ENCODE assay signal across 9 mouse cellular contexts in genomic region chr1:64795284-64796040, GRCm38 (mm10). TPM values are rescaled to one million over a fixed set of nuclear protein-coding genes. Genes with fewer than 3 reads are reported as not detected.
DNase-seq lines count a peak whose midpoint lies in the region; ATAC-seq and TF ChIP-seq lines count a peak whose summit lies in the region.
"Had no signal": no experiment of that assay in that cellular context is flagged by ENCODE, and none has a peak within 500 bp of the region (broad histone marks: within the 10 kb centered on the region; RNA-seq: fewer than 3 reads in every experiment).

No protein-coding gene starts in this region.

- H3K4me1 ChIP-seq in liver, adult 2 months (ENCODE audit: control insufficient read depth, insufficient read depth, low read length), result peaks cover 23% of the 10 kb centered on the region
- H3K4me1 ChIP-seq in liver, embryonic 12.5 days, result peaks cover 33% of the 10 kb centered on the region
- H3K4me1 ChIP-seq in heart, embryonic 16.5 days (ENCODE audit: control insufficient read depth, insufficient read depth, low read length), result peaks cover 38% of the 10 kb centered on the region
- H3K4me1 ChIP-seq in stomach, postnatal 0 days (replicated peaks; ENCODE audit: control insufficient read depth, insufficient read depth), result 0 out of 2 replicates have a peak, but pooled peaks cover 2% of the 10 kb centered on the region

- H3K4me2 ChIP-seq in liver, embryonic 12.5 days, result no peak overlapping the region
- no peak overlapping the region for H3K4me2 ChIP-seq in heart, embryonic 16.5 days (ENCODE audit: low read depth, low read length)
- H3K4me2 ChIP-seq in stomach, postnatal 0 days (replicated peaks; ENCODE audit: low read depth), result no peak overlapping the region

- H3K9ac ChIP-seq in liver, adult 2 months (ENCODE audit: low read depth, low read length), result no peak overlapping the region
- no peak overlapping the region for H3K9ac ChIP-seq in liver, embryonic 12.5 days
- no peak overlapping the region for H3K9ac ChIP-seq in heart, embryonic 16.5 days (ENCODE audit: low read length)
- no peak overlapping the region for H3K9ac ChIP-seq in stomach, postnatal 0 days (ENCODE audit: low read length)

- TF ChIP-seq EP300 in stomach, postnatal 0 days (optimal IDR thresholded peaks at IDR 0.05), result no peak

- WGBS in liver, adult 2 months, result 62% methylated on average over 8 of the region's 8 CpGs
- 71% methylated on average over 8 of the region's 8 CpGs for WGBS in liver, embryonic 12.5 days (ENCODE audit: insufficient replicate concordance)
- 61% methylated on average over 8 of the region's 8 CpGs for WGBS in heart, embryonic 16.5 days
- WGBS in stomach, postnatal 0 days, result 54% methylated on average over 8 of the region's 8 CpGs

- H3K4me3 ChIP-seq in liver, adult 2 months (ENCODE audit: insufficient read depth, low read depth, low read length), result no peak overlapping the region
- H3K4me3 ChIP-seq in liver, embryonic 12.5 days, result no peak overlapping the region
- H3K4me3 ChIP-seq in heart, embryonic 16.5 days (ENCODE audit: low read length), result no peak overlapping the region
- H3K4me3 ChIP-seq in stomach, postnatal 0 days (ENCODE audit: low read depth, low read length), result no peak overlapping the region

- no peak for ATAC-seq in liver, embryonic 12.5 days
- no peak for ATAC-seq in heart, embryonic 16.5 days (replicated peaks; ENCODE audit: extremely low read depth, insufficient read depth, low FRiP score)
- peak; percentile 81 for ATAC-seq in stomach, postnatal 0 days (ENCODE audit: low FRiP score, low TSS enrichment)
- ATAC-seq in frontal cortex, adult (ENCODE audit: low TSS enrichment), result no peak

- H3K27ac ChIP-seq in liver, adult 2 months (replicated peaks; ENCODE audit: insufficient read depth, low read depth, low read length), result no peak overlapping the region
- H3K27ac ChIP-seq in liver, embryonic 12.5 days, result no peak overlapping the region
- H3K27ac ChIP-seq in heart, embryonic 16.5 days (ENCODE audit: low read length), result peak overlapping the region; percentile 17
- H3K27ac ChIP-seq in stomach, postnatal 0 days (replicated peaks), result peak overlapping the region; percentile 42
- H3K27ac ChIP-seq: kidney, postnatal 0 days had no signal

- H3K9me3 ChIP-seq in liver, embryonic 12.5 days (replicated peaks), result no peaks in the 10 kb centered on the region
- H3K9me3 ChIP-seq in heart, embryonic 16.5 days (replicated peaks; ENCODE audit: control insufficient read depth, low read length), result no peaks in the 10 kb centered on the region
- H3K9me3 ChIP-seq in stomach, postnatal 0 days (ENCODE audit: control insufficient read depth, low read length), result no peaks in the 10 kb centered on the region

- no peaks in the 10 kb centered on the region for H3K36me3 ChIP-seq in liver, adult 2 months (ENCODE audit: control insufficient read depth, insufficient read depth, low read length)
- H3K36me3 ChIP-seq in liver, embryonic 12.5 days, result 0 out of 2 replicates have a peak, but pooled peaks cover 3% of the 10 kb centered on the region
- H3K36me3 ChIP-seq in heart, embryonic 16.5 days (ENCODE audit: control insufficient read depth, insufficient read depth), result peaks cover 6% of the 10 kb centered on the region; the same call in 1 of the 2 replicates
- H3K36me3 ChIP-seq in stomach, postnatal 0 days (ENCODE audit: control insufficient read depth, insufficient read depth, low read length), result no peaks in the 10 kb centered on the region; the same call in 1 of the 2 replicates

- DNase-seq in adrenal gland, adult 2 months, result peak; percentile 69
- no peak for DNase-seq in adrenal gland, postnatal 4 days (ENCODE audit: low spot score in 2 of 2)
- DNase-seq in liver, adult 2 months (ENCODE audit: extremely low read depth, low read depth, low spot score), result peak; percentile 95
- DNase-seq in stomach, postnatal 0 days (ENCODE audit: low spot score), result peak; percentile 60
- no peak for DNase-seq in kidney, postnatal 10 days

- TF ChIP-seq CTCF in liver, adult 2 months (IDR thresholded peaks at IDR 0.05; ENCODE audit: low read depth, low read length), result no peak
- no peak for TF ChIP-seq CTCF in stomach, postnatal 0 days (IDR thresholded peaks at IDR 0.05; ENCODE audit: low read depth)

- no peak for TF ChIP-seq POLR2A in liver, adult 2 months (IDR thresholded peaks at IDR 0.05; ENCODE audit: extremely low read depth, insufficient read depth, low read length)

- no peaks in the 10 kb centered on the region for H3K79me2 ChIP-seq in liver, adult 2 months (ENCODE audit: control insufficient read depth, insufficient read depth, low read length)

- H3K27me3 ChIP-seq in liver, adult 2 months (ENCODE audit: control insufficient read depth, insufficient read depth, low read length), result no peaks in the 10 kb centered on the region
- H3K27me3 ChIP-seq in liver, embryonic 12.5 days (replicated peaks), result no peaks in the 10 kb centered on the region
- H3K27me3 ChIP-seq in heart, embryonic 16.5 days (ENCODE audit: control insufficient read depth, insufficient read depth, low read length), result no peaks in the 10 kb centered on the region
- H3K27me3 ChIP-seq in stomach, postnatal 0 days (ENCODE audit: control insufficient read depth, insufficient read depth, low read length), result no peaks in the 10 kb centered on the region

RNA-seq across cellular contexts. Expression of gene Fzd5, which starts 57.9 kb away (rescaled TPM):
- total RNA-seq in adrenal gland, adult 2 months (2021), result 10 to 100 TPM; 12.5 to 21.3 TPM
- 24.7 and 29.6 TPM in 2 replicates for polyA plus RNA-seq in adrenal gland, adult 2 months (2012; rRNA removed)
- total RNA-seq in adrenal gland, postnatal 4 days (2021), result 10 to 100 TPM; 29.5 to 29.7 TPM
- 3.1 and 4.0 TPM in 2 replicates for total RNA-seq in liver, adult 2 months (2014; rRNA removed)
- polyA plus RNA-seq in liver, adult 2 months (2012; rRNA removed), result 4.7 and 4.9 TPM in 2 replicates
- polyA plus RNA-seq in liver, embryonic 12.5 days (2016; fragmentation: Nextera tagmentation; extraction: Ambion mirVana), result 3.6 and 4.1 TPM in 2 replicates
- 1.8 and 1.9 TPM in 2 replicates for polyA plus RNA-seq in heart, embryonic 16.5 days (2015; fragmentation: Nextera tagmentation; extraction: Ambion mirVana)
- 3.7 and 3.8 TPM in 2 replicates for polyA plus RNA-seq in stomach, postnatal 0 days (2015; fragmentation: Nextera tagmentation; extraction: Ambion mirVana)

Comparison
In these comparisons a context has a peak if more than half of its experiments do, and no peak if none do; other contexts are left out.
1. DNase-seq: peak in adrenal gland, adult 2 months (single experiment), liver, adult 2 months (single experiment) and stomach, postnatal 0 days (single experiment); none in adrenal gland, postnatal 4 days (0 of 2) and kidney, postnatal 10 days (single experiment).
2. H3K27ac ChIP-seq: peak in heart, embryonic 16.5 days (single experiment) and stomach, postnatal 0 days (single experiment); none in liver, adult 2 months (single experiment) and liver, embryonic 12.5 days (single experiment).